Mouse (Mus musculus): ENCODE measurements around the gene Atp8b2.

Gene Atp8b2

GRCm38 (mm10) chr3:89959435-89959834 lies 3.9 kb downstream of the Atp8b2 start:
- DNase-seq (ENCODE audit: extremely low spot score) = no peak

DNA sequence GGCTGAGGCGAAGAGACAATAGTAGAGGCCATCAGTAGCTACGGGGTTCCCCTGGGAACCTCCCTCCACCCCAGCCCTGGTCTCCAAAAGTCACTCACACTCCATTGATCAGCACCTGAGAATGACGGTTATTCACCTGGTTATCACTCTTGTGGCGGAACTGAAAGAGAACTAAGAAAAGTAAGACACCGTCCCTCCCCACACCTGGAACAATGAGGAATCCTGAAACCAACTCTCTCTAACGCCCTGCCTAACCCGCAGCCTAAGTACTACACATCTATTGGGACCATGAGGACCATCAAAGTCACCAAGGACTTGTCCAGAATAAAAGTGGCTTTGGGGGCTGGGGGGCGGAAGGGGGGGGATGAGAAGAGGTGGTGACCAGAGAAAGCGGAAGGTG lies 5.4 kb downstream of the Atp8b2 start:
- no peak for DNase-seq (ENCODE audit: extremely low spot score)

- DNase-seq (ENCODE audit: extremely low spot score) = no peak
These were observed 6.9 kb downstream of the Atp8b2 start for GRCm38 (mm10) chr3:89956177-89956971.

GRCm38 (mm10) chr3:89953420-89953819 lies 9.9 kb downstream of the Atp8b2 start:
- peak; percentile 69 for DNase-seq (ENCODE audit: extremely low spot score)

GRCm38 (mm10) chr3:89948655-89949054 lies 14.7 kb downstream of the Atp8b2 start:
- no peak for DNase-seq (ENCODE audit: extremely low spot score)

DNA sequence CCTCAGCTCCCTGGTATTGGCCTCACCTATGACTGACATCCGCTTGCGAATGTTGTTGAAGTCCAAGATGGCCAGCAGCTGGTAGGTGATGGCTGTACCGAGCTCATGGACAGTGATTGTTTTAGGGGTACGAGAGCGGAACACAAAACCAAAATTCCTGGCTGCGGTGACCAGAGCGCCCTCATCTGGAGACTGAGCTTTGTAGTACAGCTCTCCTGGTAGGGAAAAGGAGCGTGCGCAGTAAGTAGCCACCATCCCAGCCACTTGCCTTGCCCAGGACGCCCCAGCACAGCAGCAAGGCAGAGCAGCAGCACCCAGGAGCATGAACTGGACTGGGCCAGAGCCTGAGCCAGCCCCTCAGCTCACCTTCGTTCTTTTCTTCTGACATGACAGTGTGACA lies 15.3 kb downstream of the Atp8b2 start:
- no peak for DNase-seq (ENCODE audit: extremely low spot score)

DNA sequence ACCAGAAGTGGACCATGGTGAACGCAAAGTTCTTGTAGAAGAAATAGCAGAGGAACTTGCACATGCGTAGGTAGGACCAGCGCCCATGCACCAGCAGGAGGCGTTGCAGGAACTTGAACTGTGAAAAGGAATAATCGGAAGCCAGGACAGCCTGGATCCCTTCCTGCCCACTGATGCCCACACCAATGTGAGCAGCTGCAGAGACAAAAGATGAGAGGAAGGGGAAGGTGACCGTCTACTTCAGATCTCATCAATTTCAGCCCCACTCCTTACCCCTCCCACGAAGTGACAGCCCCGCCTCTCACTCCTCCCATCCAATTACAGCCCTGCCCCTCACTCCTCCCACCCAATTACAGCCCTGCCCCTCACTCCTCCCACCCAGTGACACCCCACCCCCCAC lies 18.3 kb downstream of the Atp8b2 start:
- no peak for DNase-seq (ENCODE audit: extremely low spot score)

GRCm38 (mm10) chr3:89942894-89943293 lies 20.4 kb downstream of the Atp8b2 start:
- DNase-seq (ENCODE audit: extremely low spot score) = no peak

DNA sequence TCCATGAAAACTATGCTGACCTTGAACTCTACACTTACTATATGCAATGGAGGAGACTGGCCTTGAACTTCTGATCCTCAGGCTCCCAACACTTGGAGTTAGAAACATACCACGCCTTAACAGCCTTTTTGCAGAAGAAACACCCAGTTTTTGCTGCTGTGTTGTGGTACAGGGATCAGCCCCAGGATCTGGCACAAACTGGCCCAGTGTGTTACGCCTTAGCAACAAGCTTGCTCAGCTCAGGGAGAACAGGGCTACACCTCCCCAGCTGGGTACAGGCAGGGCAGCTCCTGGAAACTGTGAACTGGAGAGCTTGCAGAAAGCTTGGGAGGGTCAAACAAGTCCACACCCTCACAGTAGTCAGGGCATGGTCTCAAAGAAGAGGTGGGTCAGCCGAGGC lies 26.8 kb downstream of the Atp8b2 start:
- DNase-seq (ENCODE audit: extremely low spot score) = no peak

- DNase-seq (ENCODE audit: extremely low spot score) = no peak
These were observed 30.4 kb downstream of the Atp8b2 start for GRCm38 (mm10) chr3:89932925-89933324.

GRCm38 (mm10) chr3:89928956-89929355 lies 34.4 kb downstream of the Atp8b2 start:
- no peak for DNase-seq (ENCODE audit: extremely low spot score)

DNA sequence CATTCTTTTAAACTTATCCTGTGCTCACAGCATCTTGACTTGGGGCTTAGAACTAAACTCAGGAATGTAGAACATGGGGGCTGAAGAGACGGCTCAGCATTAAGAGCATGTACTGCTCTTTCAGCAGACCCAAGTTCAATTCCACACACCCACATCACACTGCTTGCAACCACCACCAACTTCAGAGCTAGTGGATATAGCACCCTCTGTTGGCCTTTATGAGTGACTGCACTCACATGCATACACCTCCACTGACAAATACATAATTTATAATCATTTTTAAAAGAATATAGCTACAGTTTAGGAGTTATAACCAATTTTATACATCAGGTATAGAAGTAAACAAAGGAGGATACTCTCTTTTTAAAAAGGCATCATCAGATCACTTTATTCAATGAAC lies 36.9 kb downstream of the Atp8b2 start:
- DNase-seq (ENCODE audit: extremely low spot score) = no peak

- no peak for DNase-seq (ENCODE audit: extremely low spot score)
These were observed 42.6 kb downstream of the Atp8b2 start for GRCm38 (mm10) chr3:89920711-89921110.

- no peak for DNase-seq (ENCODE audit: extremely low spot score)
These were observed 45.9 kb downstream of the Atp8b2 start for GRCm38 (mm10) chr3:89917408-89917807.

- no peak for DNase-seq (ENCODE audit: extremely low spot score)
These were observed 46.7 kb downstream of the Atp8b2 start for GRCm38 (mm10) chr3:89916622-89917021.

DNA sequence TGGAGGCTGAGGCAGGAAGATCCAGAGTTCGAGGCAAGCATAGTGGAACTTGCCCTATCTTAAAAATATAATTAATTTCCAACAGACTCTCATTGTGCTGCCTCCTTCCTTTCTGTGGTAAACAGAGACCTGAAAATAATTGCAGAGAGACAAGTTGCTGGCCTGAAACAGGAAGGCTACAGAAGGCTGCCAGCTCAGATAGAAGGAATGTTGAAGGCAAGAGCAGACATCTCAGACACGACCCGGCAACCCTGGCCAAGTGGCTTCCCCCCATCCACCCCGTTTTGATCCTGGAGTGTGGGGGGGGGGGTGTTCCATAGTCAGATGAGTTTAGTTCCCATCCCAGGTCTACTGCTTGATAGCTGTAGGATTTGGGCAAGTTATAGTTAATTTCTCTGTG lies 48.6 kb downstream of the Atp8b2 start:
- DNase-seq (ENCODE audit: extremely low spot score) = no peak

- peak; percentile 66 for DNase-seq (ENCODE audit: extremely low spot score)
These were observed 50.5 kb downstream of the Atp8b2 start, which contains the start of gene Il6ra for GRCm38 (mm10) chr3:89912543-89913391. Gene Il6ra (minus strand): TSS chr3:89913196.

DNA sequence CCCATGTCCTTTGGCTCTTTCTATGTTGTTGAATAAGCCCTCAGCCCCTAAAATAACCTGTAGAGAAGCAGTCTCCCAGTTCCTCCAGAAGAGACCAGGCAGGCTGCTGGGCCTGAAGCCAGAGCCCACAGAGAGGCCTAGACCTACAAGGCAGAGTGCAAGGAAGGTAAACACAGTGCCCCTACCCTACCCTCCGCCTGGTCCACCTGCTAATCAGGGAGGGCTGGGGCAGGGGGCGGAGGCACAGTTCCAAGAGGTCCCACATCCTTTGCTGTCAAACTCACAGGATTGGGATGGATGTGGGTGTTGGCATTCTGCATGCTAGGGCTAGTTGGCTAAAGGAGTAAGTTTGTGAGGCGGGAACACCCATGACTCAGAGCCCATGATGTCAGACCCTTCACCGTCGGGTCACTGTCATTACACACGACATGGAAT lies 51.2 kb downstream of the Atp8b2 start:
- DNase-seq (ENCODE audit: extremely low spot score) = no peak

DNA sequence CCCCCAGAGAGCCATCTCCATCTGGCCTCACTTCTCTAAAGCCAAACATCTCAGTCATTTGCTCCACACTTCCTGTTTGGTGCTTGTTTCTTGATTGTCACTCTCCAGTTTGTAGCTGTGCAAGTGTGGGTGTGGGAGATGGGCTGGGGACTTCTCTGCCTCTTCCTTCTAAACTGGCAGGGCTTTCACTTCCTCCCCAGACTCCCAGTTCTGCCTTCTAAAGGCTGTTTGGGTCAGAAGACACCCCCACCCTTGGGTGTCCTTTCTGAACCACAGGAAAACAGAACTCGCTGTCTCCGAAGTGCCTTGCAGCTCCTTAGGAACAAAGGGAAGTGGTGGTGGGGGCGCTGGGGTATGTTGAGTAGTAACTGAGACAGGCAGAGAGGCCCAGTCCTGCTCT lies 52.1 kb downstream of the Atp8b2 start:
- DNase-seq (ENCODE audit: extremely low spot score) = no peak

DNA sequence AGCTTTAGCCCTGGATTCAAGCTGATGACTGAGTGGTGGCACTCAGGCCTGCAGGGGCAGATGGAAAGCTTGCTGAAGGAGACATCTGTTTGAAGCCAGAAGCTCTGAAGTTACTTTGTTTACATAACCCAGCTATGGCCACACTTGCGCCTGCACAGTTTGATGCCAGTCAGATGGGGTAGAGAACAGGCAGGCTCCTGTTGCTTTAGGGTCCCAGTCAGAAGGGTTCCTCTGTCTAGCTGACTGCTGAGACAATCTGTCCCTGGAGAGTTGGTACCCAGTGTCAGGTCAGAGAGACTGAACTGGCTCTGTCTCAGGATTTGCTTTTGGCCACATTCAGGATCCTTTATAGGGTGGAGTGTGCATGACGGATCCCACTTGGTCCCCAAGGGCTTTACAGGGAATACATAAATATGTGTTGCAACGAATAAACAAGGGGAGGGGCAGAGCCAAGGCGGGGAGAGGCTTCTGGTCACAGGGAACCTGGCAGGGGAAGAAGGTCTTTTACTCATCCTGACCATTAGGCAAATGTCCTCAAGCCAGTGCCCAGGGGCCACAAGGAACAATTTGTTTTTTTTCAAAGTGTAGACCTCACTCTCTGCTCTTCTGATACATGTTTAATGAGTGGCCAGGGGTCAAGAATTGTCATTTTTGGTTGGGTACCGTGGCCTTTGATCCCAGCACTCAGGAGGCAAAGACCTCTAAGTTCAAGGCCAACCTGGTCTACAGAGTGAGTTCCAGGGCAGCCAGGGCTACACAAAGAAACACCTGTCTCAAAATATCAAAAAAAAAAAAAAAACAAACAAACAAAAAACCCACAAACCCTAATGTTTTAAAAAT lies 53.4 kb downstream of the Atp8b2 start:
- DNase-seq (ENCODE audit: extremely low spot score) = no peak

DNA sequence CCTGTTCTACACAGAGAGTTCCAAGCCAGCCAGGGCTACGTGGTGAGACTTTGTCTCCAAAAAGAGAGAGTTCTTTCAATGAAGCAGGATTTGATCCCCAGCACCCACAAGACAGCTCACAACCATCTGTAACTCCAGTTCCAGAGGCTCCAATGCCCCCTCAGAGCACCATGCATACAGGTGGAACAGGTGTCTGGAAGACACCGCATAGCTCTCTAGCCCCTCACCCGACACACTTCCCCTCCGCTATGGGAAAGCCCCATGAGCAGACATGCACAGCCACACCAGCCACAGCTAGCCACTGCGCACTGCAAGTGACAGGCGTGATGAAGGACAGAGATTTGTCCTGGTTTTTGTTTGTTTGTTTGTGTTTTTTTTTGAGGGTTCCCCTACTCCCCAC lies 54.5 kb downstream of the Atp8b2 start:
- no peak for DNase-seq (ENCODE audit: extremely low spot score)

DNA sequence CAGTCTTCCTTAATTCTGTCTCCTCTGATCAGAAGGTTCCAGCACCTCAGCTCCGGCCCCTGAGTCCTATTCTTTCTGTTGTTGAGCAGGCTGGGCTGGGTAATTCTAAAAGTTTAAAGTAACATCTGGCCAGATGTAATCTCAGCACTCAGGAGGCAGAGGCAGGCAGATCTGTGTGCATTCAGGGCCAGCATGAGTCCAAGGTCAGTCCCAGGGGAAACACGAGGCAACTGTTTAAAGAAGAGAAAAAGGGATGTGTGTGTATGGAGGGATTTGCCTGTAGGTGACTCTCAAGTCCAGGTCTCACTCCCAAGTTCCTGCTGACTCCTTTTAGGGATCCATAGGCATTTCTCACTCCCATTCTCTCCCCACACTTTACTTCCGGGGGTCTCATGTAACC lies 55.5 kb downstream of the Atp8b2 start:
- DNase-seq (ENCODE audit: extremely low spot score) = no peak
